Mouse (Mus musculus): ENCODE measurements around the gene Lhfpl2. TPM values are rescaled to one million over a fixed set of nuclear protein-coding genes. Genes with fewer than 3 reads are reported as not detected.

The Lhfpl2 gene
- polyA plus RNA-seq, 1 experiment from 2014 or later = 144 TPM

DNA sequence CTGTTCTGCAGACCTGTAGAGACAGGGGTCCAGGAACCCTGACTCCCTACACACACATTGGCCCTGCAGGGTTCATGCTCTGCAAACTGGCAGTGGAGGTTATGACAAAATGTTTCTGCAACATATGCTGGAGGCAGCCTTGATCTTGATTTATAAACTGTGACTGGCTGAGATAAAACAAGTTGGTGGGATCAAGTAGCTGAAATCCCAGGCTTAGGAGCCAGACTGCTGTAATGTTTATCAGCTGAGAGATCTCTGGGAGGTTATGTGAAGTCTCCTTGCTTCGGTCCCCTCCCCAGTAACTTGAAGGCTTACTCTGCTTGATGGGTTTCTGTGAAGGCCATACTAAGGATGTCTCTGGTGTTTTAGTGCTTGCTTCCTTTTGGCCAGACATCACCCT, 17.6 kb downstream of the Lhfpl2 start:
- WGBS (ENCODE audit: missing documents) = 100% methylated on average over 1 of the region's 1 CpGs
- no peaks in the 10 kb centered on the region for H3K79me2 ChIP-seq (ENCODE audit: inconsistent target)
- H3K4me3 ChIP-seq (ENCODE audit: inconsistent target) = no peak overlapping the region
- no peaks in the 10 kb centered on the region for H3K36me3 ChIP-seq (ENCODE audit: inconsistent target)
- H3K27ac ChIP-seq = no peak overlapping the region

DNA sequence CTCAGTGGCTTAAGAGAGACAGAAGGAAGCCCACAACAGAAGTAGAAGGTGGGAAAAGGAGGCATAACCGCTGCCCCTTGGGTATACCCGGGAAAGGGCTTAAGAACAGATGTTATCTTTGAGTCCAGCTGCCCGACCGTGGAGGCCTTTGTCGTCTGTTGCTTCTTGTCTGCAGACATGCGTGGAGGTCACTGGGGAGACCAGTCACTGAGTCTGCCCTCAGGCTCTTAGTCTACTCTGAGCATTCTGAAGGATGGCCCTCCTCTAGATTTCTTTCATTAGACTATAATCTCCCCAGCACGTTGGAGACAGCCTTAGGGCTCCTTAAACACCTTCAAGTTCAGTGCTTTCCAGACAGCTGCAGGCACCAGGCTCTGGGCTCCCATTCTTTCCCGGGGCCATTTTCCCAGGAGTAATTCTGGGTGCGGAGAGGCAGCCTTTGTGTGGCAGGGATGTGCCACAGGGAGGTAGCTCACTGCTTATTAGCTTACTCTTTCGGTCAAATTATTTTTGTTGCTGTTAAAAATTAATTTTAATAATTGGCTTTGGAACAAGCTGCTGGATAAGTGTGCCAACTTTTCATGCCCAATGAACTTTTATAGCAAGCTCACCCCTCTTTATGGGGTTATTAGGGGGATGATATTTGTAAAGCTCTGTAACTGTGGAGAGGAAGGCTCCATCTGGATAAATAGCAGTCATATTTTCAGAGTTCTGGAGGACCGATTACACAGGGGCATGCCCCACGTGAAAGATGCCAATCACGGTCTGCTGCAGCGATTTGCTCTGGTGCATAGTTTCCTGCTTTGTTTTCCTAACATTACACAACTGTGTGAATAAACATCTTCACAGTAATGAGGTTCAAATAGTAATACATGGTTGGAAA, 19.8 kb downstream of the Lhfpl2 start:
- no peaks in the 10 kb centered on the region for H3K36me3 ChIP-seq (ENCODE audit: inconsistent target)
- no peak overlapping the region for H3K27ac ChIP-seq
- no peak overlapping the region for H3K4me3 ChIP-seq (ENCODE audit: inconsistent target)
- WGBS (ENCODE audit: missing documents) = 79% methylated on average over 14 of the region's 14 CpGs
- H3K79me2 ChIP-seq (ENCODE audit: inconsistent target) = no peaks in the 10 kb centered on the region

DNA sequence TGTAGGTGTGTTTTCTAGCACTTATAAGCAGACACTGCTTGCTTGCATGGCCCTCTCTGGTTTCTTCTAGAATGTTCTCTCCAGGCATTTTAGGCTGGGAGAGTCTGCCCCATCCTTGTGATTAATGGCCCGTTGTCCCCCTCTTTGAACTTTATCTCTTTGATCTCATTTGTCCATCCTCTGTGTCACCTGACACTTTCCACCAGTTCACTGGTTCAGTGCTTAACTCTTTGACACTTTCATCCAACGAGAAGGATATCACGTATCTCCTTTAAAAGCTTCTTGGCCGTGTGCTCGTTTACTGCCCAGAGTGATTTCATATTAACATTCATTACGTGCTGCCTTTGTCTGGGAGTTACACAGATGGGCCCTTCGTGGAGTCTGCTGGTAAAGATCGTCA, 25.6 kb downstream of the Lhfpl2 start:
- WGBS (ENCODE audit: missing documents) = 79% methylated on average over 7 of the region's 8 CpGs

DNA sequence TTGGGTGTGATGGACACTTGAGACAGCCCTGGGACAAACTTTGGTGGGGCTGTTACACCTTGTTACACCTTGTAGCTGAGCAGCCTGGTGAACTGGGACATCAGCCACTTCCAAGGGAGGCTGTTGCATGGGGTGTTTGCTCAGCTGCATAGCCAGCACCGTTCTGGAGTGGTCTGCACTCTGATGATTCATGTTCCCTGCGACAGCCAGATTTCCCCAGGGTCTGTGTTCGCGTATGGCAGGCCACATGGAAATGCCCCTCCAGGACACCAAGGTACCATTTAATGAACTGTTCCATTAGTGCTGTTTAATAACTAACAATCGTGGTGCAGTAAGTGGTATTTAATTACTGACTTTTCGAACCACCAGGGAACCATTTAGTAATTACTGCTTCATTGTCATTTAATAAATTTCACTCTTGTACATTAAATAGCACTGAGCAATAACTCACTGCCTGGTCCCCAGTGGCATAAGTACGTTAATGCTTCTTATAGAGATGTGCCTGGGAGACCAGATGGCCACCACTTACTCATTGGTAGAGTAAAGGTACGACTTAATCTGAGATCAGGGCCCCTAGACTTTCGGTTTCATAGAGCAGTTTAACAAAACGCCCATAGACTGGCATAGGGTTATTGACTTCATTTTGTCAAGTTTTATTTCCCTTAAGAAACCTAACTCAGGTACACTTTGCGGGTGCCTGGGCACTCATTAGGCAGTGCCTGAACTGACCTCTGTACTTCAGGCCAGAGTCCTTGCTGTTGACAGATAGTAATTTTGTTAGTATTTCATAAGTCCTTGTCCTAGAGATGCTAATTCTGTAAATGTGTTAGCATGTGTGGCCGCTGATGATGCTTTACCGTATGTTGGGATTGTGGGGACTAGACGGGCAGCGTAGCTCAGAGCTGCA, 26.9 kb downstream of the Lhfpl2 start:
- WGBS (ENCODE audit: missing documents) = 94% methylated on average over 15 of the region's 15 CpGs
- no peaks in the 10 kb centered on the region for H3K79me2 ChIP-seq (ENCODE audit: inconsistent target)
- H3K36me3 ChIP-seq (ENCODE audit: inconsistent target) = no peaks in the 10 kb centered on the region
- no peak overlapping the region for H3K27ac ChIP-seq
- no peak overlapping the region for H3K4me3 ChIP-seq (ENCODE audit: inconsistent target)

More for the DNA sequence above, 25.6 kb downstream of the Lhfpl2 start:
- no peak overlapping the region for H3K4me3 ChIP-seq (ENCODE audit: inconsistent target)
- no peak overlapping the region for H3K27ac ChIP-seq
- H3K36me3 ChIP-seq (ENCODE audit: inconsistent target) = no peaks in the 10 kb centered on the region
- H3K79me2 ChIP-seq (ENCODE audit: inconsistent target) = no peaks in the 10 kb centered on the region

DNA sequence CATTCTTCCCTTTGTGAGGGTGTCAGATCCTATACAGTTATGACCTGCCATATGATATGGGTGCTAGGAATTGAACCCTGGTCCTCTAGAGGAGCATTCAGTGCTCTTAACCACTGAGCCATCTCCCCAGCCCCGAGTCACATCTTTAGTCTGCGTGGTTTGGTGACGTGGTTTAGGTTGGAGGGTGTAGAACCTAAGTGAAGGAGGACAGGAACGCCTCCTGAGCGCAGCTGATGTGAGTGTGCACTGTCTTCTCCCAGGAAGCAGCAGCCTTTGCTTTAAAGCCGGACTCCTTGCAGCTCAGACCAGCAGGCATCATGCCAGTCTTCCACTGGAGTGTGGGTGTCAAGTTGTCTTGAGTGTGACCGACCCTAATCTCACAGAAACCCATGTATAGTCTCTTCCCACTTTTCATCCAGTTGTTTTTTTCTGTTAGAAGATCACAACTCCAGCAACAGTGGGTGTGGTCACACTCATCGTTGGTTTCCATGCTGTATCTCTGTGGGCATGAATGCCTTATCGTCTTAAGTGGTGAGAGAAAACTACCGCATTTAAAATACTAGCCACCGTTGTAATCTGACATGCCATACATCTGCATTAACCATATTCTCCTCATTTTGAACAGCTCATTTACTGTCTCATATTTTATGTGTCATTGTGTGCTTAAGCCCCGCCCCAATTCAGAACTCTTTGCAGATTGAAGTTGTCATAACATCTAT, 28.7 kb downstream of the Lhfpl2 start:
- WGBS (ENCODE audit: missing documents) = 85% methylated on average over 12 of the region's 12 CpGs
- H3K36me3 ChIP-seq (ENCODE audit: inconsistent target) = no peaks in the 10 kb centered on the region
- H3K27ac ChIP-seq = no peak overlapping the region
- no peaks in the 10 kb centered on the region for H3K79me2 ChIP-seq (ENCODE audit: inconsistent target)
- H3K4me3 ChIP-seq (ENCODE audit: inconsistent target) = no peak overlapping the region

DNA sequence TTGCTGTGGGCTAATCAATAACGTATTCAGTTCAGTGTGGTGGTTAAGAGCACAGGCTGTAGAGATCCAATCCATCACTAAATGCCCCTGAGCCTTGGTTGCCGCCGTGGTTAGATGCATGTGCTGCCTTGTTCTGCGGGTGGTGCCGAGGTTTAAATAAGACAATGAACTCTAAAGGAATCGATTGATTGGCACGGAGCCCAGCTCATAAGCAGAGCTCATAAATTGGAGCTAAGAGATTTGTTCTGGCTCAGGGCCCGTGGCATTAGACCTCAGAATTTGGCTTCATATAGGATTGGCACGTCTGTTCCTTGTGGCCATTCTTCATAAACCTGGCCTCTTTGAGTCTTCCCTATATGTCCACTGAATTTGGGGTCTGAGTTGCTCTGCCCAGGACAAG, 29.5 kb downstream of the Lhfpl2 start:
- no peaks in the 10 kb centered on the region for H3K79me2 ChIP-seq (ENCODE audit: inconsistent target)
- 93% methylated on average over 9 of the region's 9 CpGs for WGBS (ENCODE audit: missing documents)
- H3K36me3 ChIP-seq (ENCODE audit: inconsistent target) = no peaks in the 10 kb centered on the region
- no peak overlapping the region for H3K4me3 ChIP-seq (ENCODE audit: inconsistent target)
- H3K27ac ChIP-seq = no peak overlapping the region

DNA sequence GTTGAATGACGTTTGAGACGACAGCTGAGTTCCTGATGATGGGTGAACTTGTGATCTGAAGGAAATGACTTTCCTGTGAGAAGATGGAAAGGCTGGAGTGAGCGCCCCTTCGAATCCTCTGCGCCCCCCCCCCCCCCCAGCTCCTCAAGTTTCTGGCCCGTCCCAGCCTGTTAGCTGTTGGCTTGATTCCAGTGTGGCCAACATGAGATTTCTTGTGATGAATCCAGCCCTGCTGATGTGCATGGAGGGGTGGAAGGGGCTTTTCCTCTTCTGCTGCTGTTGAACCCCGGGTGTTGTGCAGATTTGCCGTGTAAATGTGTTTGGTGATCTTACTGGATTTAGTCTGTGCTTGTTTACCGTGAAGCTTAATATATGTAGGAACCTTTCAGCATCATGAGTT, 31.2 kb downstream of the Lhfpl2 start:
- Histone ChIP-seq H3K4me3 (ENCODE audit: inconsistent target) (no peak overlapping the region), H3K79me2 (ENCODE audit: inconsistent target) (no peaks in the 10 kb centered on the region), H3K36me3 (ENCODE audit: inconsistent target) (no peaks in the 10 kb centered on the region), H3K27ac (no peak overlapping the region)
- WGBS (ENCODE audit: missing documents) = 96% methylated on average over 8 of the region's 9 CpGs

DNA sequence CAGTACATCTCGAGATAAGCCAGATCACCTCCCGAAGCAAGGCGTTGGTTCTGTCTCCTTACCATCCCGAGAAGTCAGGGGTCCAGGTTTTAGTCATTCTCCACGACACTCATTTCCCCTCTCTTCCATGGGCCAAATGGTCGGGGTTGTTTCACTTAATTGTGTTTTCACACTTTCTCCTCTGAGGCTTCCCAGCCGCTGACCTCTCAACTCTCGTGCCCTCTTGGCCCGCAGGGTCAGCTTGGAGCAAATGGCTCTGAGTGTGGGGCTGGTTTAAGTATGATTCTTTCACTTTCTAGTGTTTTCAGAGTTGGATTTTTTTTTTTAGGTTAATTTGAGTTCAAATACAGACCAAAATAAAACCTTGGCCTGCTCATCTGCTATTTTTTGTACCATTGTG, 31.7 kb downstream of the Lhfpl2 start:
- Histone ChIP-seq H3K27ac (no peak overlapping the region), H3K36me3 (ENCODE audit: inconsistent target) (no peaks in the 10 kb centered on the region), H3K4me3 (ENCODE audit: inconsistent target) (no peak overlapping the region), H3K79me2 (ENCODE audit: inconsistent target) (no peaks in the 10 kb centered on the region)
- 94% methylated on average over 9 of the region's 9 CpGs for WGBS (ENCODE audit: missing documents)

DNA sequence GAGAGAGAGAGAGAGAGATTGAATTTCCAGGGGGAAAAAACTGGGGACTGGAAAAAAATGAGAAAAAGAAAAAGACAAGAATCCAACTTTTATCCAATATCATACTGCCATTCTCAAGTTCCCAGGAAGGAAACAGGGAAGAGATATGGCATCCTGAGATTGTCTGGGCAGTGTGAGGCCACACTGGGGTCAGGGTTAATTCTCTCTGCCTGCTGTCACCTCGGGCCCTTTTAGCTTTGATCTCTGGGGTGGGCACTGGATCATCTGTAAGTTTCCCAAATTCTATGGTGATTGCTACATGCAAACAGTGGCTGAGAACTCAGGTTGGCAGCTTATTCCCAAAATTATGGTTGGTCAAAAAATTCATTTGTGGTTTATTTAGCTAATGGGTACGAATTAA, 33.8 kb downstream of the Lhfpl2 start:
- no peak overlapping the region for H3K4me3 ChIP-seq (ENCODE audit: inconsistent target)
- WGBS (ENCODE audit: missing documents) = 62% methylated on average over 2 of the region's 2 CpGs
- H3K36me3 ChIP-seq (ENCODE audit: inconsistent target) = no peaks in the 10 kb centered on the region
- no peak overlapping the region for H3K27ac ChIP-seq
- no peaks in the 10 kb centered on the region for H3K79me2 ChIP-seq (ENCODE audit: inconsistent target)

DNA sequence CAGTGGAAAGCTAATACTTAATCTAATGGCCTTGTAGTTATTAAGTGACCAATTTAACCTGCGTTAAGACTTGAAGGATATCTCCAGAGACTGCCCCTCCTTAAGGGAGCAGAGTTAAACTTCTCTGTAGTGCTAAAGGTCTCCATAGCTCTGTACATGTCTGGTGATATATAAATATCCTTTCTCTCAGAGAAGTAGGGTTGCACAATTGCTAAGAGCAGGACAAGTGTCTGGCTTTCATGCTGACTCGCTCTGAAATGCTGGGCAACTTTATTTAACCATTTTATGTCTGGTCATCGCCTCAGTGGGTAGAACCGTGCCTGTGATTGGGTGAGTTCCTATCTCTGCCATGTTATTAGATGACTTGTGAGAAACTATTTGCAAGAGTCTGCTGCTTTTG, 36.6 kb downstream of the Lhfpl2 start:
- Histone ChIP-seq H3K36me3 (ENCODE audit: inconsistent target) (no peaks in the 10 kb centered on the region), H3K27ac (peak overlapping the region; percentile 34), H3K4me3 (ENCODE audit: inconsistent target) (no peak overlapping the region), H3K79me2 (ENCODE audit: inconsistent target) (no peaks in the 10 kb centered on the region)
- 51% methylated on average over 4 of the region's 4 CpGs for WGBS (ENCODE audit: missing documents)

DNA sequence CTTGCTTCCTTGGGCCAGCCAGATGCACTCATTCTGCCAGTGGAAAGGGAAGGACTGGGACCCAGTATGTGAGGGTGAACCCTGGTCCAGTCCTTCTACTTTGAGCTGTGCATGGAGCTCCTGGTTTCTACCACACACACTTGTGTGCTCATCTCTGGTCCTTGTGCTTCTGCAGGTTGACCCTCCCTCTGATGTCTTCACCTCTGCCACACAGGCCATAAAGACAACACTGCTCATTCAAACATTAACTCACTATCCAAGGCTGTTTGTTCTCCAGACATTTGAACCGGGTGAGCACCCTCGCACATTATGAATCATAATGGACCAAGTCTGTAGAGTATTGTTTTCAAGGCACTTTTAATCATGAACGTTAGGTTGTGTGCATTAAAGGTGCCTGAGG, 37.0 kb downstream of the Lhfpl2 start:
- 88% methylated on average over 3 of the region's 3 CpGs for WGBS (ENCODE audit: missing documents)
- Histone ChIP-seq H3K79me2 (ENCODE audit: inconsistent target) (no peaks in the 10 kb centered on the region), H3K27ac (peak overlapping the region; percentile 34), H3K36me3 (ENCODE audit: inconsistent target) (no peaks in the 10 kb centered on the region), H3K4me3 (ENCODE audit: inconsistent target) (no peak overlapping the region)

DNA sequence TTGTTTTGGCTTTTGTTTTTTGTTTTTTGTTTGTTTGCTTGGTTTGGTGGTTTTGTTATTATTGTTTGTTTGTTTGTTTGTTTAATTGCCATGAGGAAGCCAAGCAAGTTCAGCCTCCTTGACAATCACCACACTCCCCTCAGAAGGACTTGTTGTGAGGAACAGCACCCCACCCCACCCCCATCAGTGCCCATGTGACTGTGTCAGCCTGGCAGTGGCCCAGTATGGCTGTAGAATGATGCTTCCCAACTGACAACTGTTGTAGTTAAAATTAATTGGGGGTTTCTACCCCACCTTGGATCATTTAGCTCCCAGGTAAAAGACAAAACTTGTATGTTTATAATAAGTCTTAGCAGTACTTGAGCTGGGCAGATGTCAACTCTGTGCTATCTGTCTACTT, 37.6 kb downstream of the Lhfpl2 start:
- no peak overlapping the region for H3K27ac ChIP-seq
- H3K36me3 ChIP-seq (ENCODE audit: inconsistent target) = no peaks in the 10 kb centered on the region
- H3K79me2 ChIP-seq (ENCODE audit: inconsistent target) = no peaks in the 10 kb centered on the region
- no peak overlapping the region for H3K4me3 ChIP-seq (ENCODE audit: inconsistent target)

DNA sequence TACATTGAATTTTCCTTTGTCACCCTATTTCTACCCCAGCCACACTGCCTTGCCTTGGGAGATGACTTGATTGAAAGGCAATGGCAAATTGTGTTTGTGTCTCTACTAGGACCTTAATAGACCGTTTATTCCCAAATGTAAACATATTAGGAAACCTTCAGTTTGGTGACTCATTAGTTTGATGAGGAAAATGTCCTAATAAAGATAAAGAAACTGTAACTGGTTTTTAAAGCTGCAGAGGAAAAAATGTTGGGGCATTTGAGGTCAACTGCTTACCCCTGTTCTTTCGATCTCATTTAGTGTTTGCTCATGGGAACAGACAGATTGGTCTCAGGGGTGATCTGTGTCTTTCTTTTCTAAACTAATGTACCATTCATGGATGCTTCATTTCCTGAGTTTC, 40.1 kb downstream of the Lhfpl2 start:
- Histone ChIP-seq H3K79me2 (ENCODE audit: inconsistent target) (no peaks in the 10 kb centered on the region), H3K27ac (no peak overlapping the region), H3K36me3 (ENCODE audit: inconsistent target) (no peaks in the 10 kb centered on the region), H3K4me3 (ENCODE audit: inconsistent target) (no peak overlapping the region)
- WGBS (ENCODE audit: missing documents) = 36% methylated on average over 2 of the region's 2 CpGs

DNA sequence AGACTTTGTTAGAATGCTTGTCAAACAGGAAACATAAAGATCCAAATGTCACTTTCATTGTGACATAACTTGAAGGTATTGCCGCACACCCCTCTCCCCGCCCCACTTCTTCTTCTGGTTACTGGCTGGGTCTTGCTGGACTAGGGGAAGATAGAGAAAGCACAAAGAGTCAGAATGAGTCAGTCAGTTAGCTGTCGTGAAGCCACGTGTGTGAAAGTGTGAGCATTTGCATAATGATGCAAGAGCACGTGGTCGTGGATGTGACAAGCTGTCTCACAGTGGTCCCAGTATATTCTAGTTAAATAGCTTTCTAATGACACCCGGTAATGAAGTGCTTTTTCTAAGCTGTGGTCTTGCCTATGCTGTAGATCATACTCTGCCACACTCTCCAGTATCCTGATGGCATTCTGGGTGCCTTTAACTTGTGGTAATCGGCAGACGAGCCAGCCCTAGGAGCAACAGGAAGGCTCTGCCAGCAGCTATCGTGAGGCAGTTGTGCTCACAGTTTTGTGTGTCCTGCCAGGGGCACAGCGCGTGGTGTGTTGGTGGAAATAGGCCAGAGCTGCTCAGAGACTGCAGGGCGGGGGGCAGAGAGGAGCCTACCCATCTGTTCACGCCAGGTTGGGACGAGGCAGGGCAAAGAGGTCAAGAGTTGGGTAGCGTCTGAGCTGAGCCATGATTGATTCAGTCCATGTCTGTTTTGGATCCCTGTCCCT, 40.9 kb downstream of the Lhfpl2 start:
- Histone ChIP-seq H3K4me3 (ENCODE audit: inconsistent target) (no peak overlapping the region), H3K79me2 (ENCODE audit: inconsistent target) (no peaks in the 10 kb centered on the region), H3K36me3 (ENCODE audit: inconsistent target) (no peaks in the 10 kb centered on the region), H3K27ac (0 out of 2 replicates have a peak overlapping the region, but pooled peaks have one; percentile 13)
- 37% methylated on average over 16 of the region's 16 CpGs for WGBS (ENCODE audit: missing documents)

Data from macrophage (primary cell).